Mouse (Mus musculus): ENCODE results near the gene Phldb3.

- TF ChIP-seq CTCF (conservative IDR thresholded peaks at IDR 0.05; ENCODE audit: insufficient read depth, insufficient read length, low read depth, low read length) (no peak), POLR2A (IDR thresholded peaks at IDR 0.05; ENCODE audit: low read depth, low read length) (no peak)
Observed at GRCm38 (mm10) chr7:24563837-24564206, 46.7 kb upstream of the Phldb3 start.
